Mouse (Mus musculus) hindbrain, embryonic 12.5 days (tissue): ENCODE results near the gene Slu7. TPM values are rescaled to one million over a fixed set of nuclear protein-coding genes. Genes with fewer than 3 reads are reported as not detected.

ENCODE experiments used
- ATAC-seq: fragments of 200-750 bp; cut with Nextera tagmentation; 2 replicates; pipeline ENCODE4 v1.8.0; 2017; ENCODE audit warnings: moderate TSS enrichment; ENCODE audit not compliant: low FRiP score
- H3K27ac ChIP-seq: fragments of 300-500 bp; sonication (generic); 2 replicates; pipeline ENCODE4 v1.5.1; 2016; ENCODE audit warnings: mild to moderate bottlenecking
- H3K27me3 ChIP-seq: fragments of 300-500 bp; sonication (generic); 2 replicates; pipeline ENCODE4 v1.6.1; 2016; ENCODE audit warnings: mild to moderate bottlenecking
- H3K36me3 ChIP-seq: fragments of 300-500 bp; sonication (generic); 2 replicates; pipeline ENCODE4 v1.6.1; 2016; ENCODE audit warnings: mild to moderate bottlenecking
- H3K4me1 ChIP-seq: fragments of 300-500 bp; sonication (generic); 2 replicates; pipeline ENCODE4 v1.6.1; 2016
- H3K4me2 ChIP-seq: fragments of 300-500 bp; sonication (generic); replicated peaks from 2 replicates; pipeline ENCODE4 v1.6.1; 2016; ENCODE audit warnings: mild to moderate bottlenecking
- H3K4me3 ChIP-seq: fragments of 300-500 bp; sonication (generic); 2 replicates; pipeline ENCODE4 v1.5.1; 2016; ENCODE audit warnings: mild to moderate bottlenecking
- H3K9ac ChIP-seq: fragments of 300-500 bp; sonication (generic); 2 replicates; pipeline ENCODE4 v1.6.1; 2016; ENCODE audit warnings: mild to moderate bottlenecking, moderate library complexity
- H3K9me3 ChIP-seq: fragments of 300-500 bp; sonication (generic); replicated peaks from 2 replicates; pipeline ENCODE4 v1.6.1; 2016; ENCODE audit warnings: mild to moderate bottlenecking
- WGBS: fragments of 180-500 bp; shearing (Covaris S2); methylation state at CpG from one replicate; pipeline ENCODE4 v1.1.7; 2016; 5-methylcytosine and 5-hydroxymethylcytosine counted together
- polyA plus RNA-seq: library from polyadenylated mRNA; unstranded; fragments of >200 nt; fragmentation: Nextera tagmentation; extraction: Ambion mirVana; gene quantifications from 2 replicates; pipeline ENCODE4 v1.2.1, GENCODE M21; 2016

Slu7 gene
- polyA plus RNA-seq = 74.0 and 75.0 TPM in 2 replicates

DNA sequence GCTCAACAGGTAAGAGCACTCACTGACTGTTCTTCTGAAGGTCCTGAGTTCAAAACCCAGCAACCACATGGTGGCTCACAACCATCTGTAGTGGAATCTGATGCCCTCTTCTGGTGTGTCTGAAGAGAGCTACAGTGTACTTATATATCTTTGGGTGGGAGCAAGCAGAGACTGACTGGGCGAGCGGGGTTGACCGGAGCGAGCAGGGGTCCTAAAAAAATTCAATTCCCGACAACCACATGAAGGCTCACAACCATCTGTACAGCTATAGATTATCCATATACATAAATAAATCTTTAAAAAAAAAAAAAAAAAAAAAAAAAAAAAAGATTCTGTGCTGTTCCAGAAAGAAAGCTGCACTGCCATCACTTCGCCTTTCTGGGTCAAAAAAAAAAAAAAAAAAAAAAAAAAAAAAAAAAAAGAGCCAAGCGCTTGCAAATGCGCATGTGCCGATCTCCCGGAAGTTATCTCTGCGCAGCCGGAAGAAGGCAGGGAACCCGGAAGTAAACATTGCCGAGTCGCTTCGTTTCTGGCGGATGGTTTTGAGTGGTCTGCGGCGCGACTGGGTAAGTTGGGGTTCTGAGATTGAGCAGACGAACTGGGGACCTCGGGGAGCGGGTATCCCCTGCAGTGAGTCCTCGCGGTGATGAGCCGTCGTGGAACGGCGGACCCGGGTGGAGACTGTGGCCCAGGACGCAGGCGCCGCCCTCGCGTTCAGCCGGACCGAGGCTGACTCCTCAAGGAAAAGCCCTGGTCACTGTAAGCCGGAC, at the start of gene Slu7:
Gene Slu7 (plus strand): TSS at position 491 of the 770 bp plus-strand sequence.
- Histone ChIP-seq H3K27ac (no peak within 1 kb of the TSS), H3K4me2 (peak within 1 kb of the TSS; percentile 86), H3K9me3 (no peaks in the 10 kb centered on the region), H3K4me1 (peaks cover 9% of the 10 kb centered on the region), H3K9ac (peak within 1 kb of the TSS; percentile 68), H3K36me3 (peaks cover 12% of the 10 kb centered on the region), H3K27me3 (no peaks in the 10 kb centered on the region), H3K4me3 (peak within 1 kb of the TSS; percentile 72)
- peak; percentile 91 for ATAC-seq
- 9% methylated on average over 37 of the region's 38 CpGs for WGBS

DNA sequence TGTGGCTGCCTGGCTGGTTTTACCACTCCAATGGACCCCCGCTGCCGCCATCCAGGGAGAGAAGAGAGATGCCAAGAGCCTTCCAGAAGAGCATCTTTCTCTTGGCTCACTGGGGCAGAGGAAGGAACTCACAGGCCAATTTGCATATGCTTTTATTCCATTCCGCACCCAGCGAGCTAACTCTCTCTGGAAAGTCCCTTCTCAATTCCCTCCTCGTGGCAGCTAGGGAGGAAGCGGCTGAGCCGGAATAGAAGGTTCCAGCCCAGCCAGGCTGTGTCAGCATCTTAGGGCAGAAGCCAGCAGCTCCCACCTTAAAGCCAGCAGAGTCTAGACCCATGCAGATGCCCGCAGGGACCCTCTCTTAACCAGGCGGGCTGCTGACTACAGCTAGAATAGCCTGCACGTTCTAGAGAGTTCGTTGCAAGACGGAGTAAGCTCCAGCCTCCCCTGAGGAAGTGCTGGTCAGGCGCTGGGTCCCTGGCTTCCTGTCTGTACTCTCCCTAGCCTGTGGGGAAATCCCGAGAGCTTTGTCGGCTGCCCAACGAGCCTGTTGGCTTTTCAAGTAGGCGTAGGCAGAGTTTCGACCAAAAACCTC, 48.4 kb upstream of the Slu7 start:
- H3K4me2 ChIP-seq = peak overlapping the region; percentile 63
- H3K9me3 ChIP-seq = no peaks in the 10 kb centered on the region
- peaks cover 15% of the 10 kb centered on the region for H3K4me1 ChIP-seq
- peak overlapping the region; percentile 27 for H3K4me3 ChIP-seq
- no peaks in the 10 kb centered on the region for H3K36me3 ChIP-seq
- H3K27ac ChIP-seq = no peak overlapping the region
- peak overlapping the region; percentile 20 for H3K9ac ChIP-seq
- WGBS = 2% methylated on average over 18 of the region's 18 CpGs
- peak; percentile 83 for ATAC-seq
- H3K27me3 ChIP-seq = no peaks in the 10 kb centered on the region

DNA sequence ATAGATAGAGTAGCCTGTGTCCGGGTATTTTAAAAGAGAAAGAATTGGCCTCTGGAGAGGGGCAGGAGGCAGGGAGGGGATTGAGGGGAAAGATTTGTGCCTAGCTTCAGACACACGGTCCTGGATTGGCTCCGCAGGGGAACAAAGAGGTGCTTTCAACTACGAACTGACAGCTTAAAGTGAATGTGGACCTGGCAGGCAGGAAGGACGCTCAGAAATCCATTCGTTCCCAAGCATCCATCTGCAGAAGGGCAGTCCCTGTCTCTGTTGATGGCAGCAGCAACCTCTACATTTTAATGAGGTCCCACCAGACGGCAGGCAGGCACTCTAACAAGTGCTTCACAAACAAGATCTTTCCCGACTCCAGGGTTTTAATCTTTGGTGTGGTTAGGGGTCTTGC, 47.8 kb upstream of the Slu7 start:
- WGBS = 3% methylated on average over 8 of the region's 8 CpGs
- Histone ChIP-seq H3K27ac (no peak overlapping the region), H3K4me1 (peaks cover 15% of the 10 kb centered on the region), H3K4me3 (peak overlapping the region; percentile 27), H3K9ac (peak overlapping the region; percentile 20; the same call in 1 of the 2 replicates), H3K27me3 (no peaks in the 10 kb centered on the region), H3K9me3 (no peaks in the 10 kb centered on the region), H3K36me3 (no peaks in the 10 kb centered on the region), H3K4me2 (peak overlapping the region; percentile 63)
- peak; percentile 53 for ATAC-seq

DNA sequence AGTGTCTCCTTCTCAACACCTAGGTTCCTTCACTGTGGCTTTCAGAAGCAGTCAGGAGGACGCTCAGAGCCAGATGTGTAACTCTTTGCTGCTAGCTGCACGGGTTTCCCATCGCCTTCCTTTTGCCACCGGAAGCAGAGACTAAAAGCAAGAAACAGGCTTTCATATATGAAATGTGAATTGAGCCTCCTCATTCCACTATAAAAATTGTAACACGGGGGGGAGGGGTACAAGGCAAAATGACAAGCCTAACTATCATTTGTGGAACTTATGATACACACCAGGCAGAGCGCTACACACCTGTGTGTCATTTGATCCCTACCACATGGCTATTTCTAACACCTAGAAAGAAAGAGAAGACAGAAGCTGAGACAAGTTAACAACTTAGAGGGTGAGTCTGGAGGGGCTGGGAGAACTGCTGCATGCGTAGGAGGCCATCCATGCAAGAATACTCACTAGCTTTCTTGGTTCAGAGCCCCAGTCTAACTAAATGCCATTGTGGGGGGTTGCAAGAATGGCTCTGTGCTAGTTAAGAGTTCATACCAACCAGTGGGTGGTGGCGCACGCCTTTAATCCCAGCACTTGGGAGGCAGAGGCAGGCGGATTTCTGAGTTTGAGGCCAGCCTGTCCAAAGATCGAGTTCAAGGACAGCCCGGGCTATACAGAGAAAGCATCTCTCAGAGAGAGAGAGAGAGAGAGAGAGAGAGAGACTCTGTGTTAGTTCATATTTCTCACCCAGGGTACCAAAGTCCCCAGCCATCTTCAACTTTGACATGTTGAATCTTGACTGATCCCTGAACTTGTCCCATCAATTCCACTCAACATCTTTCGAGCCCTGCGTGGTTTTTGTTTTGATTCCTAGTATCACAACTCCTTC, 46.3 kb upstream of the Slu7 start:
- no peak overlapping the region for H3K27ac ChIP-seq
- no peak overlapping the region for H3K4me2 ChIP-seq
- no peaks in the 10 kb centered on the region for H3K27me3 ChIP-seq
- H3K36me3 ChIP-seq = no peaks in the 10 kb centered on the region
- H3K4me1 ChIP-seq = peaks cover 15% of the 10 kb centered on the region
- H3K4me3 ChIP-seq = no peak overlapping the region
- ATAC-seq = no peak
- H3K9me3 ChIP-seq = no peaks in the 10 kb centered on the region
- H3K9ac ChIP-seq = no peak overlapping the region
- 94% methylated on average over 14 of the region's 14 CpGs for WGBS

DNA sequence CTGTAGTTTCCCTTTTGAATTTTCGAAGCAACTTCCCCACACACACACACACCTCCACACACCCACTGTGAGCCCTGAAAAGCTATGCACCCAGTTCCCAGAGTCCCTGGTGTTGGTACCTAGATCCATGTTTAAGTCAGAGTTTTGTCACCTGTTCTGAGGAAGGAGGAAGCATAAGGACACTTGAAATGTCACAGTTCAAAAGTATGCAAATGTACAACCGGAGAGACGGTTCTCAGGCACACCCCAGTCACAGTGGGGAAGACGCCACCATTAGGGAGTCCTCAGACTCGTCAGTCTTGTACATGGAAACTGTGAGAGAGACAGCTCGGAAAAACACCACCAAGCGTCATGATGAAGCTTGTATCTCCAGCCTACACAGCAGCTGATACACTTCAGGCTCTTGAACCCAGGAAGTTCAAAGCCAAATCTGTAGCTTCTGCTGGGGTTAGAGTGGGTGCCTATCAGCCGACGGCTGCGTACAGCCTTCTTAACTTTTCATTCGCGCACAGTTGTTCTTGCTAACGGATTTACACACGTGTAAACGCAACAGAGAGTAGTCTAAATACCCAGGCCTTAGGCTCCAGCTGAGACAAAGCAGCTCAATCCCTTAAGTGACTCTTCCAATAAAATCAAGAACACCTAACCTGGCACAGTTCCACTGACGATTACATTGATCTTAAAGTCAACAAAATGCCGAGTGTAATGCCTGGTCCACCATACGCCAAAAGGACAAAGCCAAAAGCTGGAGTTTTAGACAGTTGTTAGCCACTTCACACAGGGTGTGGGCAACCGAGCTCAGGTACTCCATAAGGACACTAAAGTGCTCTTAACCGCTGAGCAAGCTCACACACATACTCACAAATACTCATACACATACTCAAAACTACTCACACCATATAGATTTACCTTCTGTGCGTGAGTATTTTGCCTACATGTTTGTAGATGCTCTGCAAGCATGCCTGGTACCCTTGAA, 45.1 kb upstream of the Slu7 start:
- Histone ChIP-seq H3K9ac (no peak overlapping the region), H3K4me1 (peaks cover 15% of the 10 kb centered on the region), H3K4me2 (no peak overlapping the region), H3K9me3 (no peaks in the 10 kb centered on the region), H3K4me3 (no peak overlapping the region), H3K27ac (no peak overlapping the region), H3K36me3 (no peaks in the 10 kb centered on the region), H3K27me3 (no peaks in the 10 kb centered on the region)
- no peak for ATAC-seq
- 83% methylated on average over 21 of the region's 21 CpGs for WGBS

DNA sequence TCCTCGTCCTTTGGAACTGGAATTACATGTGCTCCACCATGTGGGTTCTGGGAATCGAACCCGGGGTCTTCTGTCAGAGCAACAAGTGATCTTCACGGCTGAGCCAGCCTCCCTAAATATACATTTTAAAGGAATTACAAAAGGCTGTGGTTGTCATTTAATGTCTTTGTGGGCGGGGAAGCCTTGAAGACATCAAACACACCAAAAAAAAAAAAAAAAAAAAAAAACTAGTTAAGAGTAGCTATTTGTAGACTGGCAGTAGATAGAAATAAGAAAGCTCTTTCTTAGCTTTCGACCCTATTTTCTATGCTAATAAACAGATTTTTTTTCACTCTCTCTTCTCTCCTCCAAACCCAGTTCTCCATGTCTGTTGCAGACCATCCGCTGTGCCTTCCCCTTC, 44.4 kb upstream of the Slu7 start:
- H3K4me3 ChIP-seq = no peak overlapping the region
- H3K27me3 ChIP-seq = no peaks in the 10 kb centered on the region
- H3K9me3 ChIP-seq = no peaks in the 10 kb centered on the region
- H3K27ac ChIP-seq = no peak overlapping the region
- no peak overlapping the region for H3K4me2 ChIP-seq
- H3K4me1 ChIP-seq = peaks cover 15% of the 10 kb centered on the region
- WGBS = 86% methylated on average over 7 of the region's 7 CpGs
- H3K36me3 ChIP-seq = no peaks in the 10 kb centered on the region
- no peak for ATAC-seq
- H3K9ac ChIP-seq = no peak overlapping the region

DNA sequence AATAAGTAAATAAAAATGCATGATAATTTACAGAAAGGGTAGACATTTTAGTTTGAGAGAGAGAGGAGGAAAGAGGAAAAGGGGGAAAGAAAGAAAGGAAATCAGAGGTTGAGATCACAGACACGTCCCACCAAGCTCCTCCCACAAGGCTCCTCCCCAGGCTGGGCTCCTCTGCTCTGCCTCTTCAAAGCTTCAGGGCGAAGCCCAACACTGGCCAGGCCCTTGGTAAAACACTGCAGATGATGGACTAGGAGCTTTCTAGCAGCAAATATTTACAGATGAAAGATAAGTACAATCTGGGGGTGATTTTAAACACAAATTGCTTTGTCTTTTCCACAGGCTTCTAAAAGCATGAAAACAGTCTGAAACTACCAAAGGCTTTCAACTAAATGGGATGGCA, 40.8 kb upstream of the Slu7 start:
- H3K27ac ChIP-seq = no peak overlapping the region
- no peaks in the 10 kb centered on the region for H3K4me1 ChIP-seq
- no peak overlapping the region for H3K4me3 ChIP-seq
- 53% methylated on average over 2 of the region's 2 CpGs for WGBS
- H3K4me2 ChIP-seq = no peak overlapping the region
- ATAC-seq = no peak
- no peaks in the 10 kb centered on the region for H3K36me3 ChIP-seq
- H3K9me3 ChIP-seq = no peaks in the 10 kb centered on the region
- no peaks in the 10 kb centered on the region for H3K27me3 ChIP-seq
- H3K9ac ChIP-seq = no peak overlapping the region

DNA sequence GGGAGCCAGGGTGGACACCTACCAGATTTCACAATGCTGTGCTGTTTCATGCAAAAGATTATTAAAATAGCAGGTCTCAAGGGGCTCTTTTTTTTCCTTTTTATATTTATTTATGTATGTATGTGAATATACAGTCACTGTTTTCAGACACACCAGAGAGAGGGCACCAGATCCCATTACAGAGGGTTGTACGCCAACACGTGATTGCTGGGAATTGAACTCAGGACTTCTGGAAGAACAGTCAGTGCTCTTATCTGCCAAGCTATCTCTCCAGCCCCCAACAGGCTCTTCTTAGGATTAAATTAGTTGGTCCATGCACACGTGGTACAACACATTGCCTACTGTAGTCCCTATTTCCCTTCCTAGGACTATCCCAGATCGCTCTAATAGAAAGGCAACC, 40.2 kb upstream of the Slu7 start:
- Histone ChIP-seq H3K9me3 (no peaks in the 10 kb centered on the region), H3K4me1 (no peaks in the 10 kb centered on the region), H3K27ac (no peak overlapping the region), H3K4me2 (no peak overlapping the region), H3K36me3 (no peaks in the 10 kb centered on the region), H3K4me3 (no peak overlapping the region), H3K27me3 (no peaks in the 10 kb centered on the region), H3K9ac (no peak overlapping the region)
- WGBS = 89% methylated on average over 4 of the region's 4 CpGs
- no peak for ATAC-seq

DNA sequence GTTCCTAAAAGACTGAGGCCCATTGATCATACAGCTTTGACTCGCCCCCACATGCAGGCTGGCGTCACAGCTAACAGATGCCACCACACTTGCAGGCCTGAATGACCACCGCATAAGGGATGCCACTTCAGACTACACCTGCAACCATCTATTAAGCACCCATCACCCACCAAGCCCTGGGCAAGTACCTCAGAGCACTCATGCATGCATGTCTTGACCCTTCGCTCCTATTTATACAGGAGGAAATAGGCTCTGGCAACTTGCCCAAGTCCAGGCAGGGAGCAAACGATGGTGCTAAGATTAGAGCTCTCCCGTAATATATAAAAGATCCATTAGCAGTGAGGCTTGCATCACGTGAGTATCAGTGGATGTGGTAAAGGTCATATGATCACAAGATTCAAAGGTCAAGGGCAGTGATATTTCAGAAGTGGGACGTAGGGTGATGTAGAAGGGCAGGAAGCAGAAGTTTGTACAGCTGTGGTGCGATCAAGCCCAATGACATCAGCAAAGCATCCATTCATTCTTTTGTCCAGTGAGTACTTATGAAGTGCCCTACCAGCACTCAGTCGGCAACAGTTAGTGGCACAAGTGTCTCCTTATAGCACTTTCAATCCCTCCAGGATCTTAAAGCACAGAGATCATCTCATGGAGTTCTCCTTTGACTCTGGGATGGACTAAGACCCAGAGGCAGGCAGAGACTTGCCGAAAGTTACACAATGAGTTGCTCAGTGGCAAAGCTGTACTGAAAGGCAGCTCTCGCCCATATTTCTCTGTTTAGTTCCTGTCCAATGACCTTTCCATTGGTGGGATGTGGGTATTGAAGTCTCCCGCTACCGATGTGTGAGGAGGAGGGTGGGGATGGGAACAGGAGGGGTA, 38.2 kb upstream of the Slu7 start:
- Histone ChIP-seq H3K4me2 (no peak overlapping the region), H3K9ac (no peak overlapping the region), H3K27ac (no peak overlapping the region), H3K36me3 (no peaks in the 10 kb centered on the region), H3K9me3 (no peaks in the 10 kb centered on the region), H3K4me3 (no peak overlapping the region), H3K4me1 (no peaks in the 10 kb centered on the region), H3K27me3 (no peaks in the 10 kb centered on the region)
- ATAC-seq = no peak; the same call in 1 of the 2 replicates
- 86% methylated on average over 14 of the region's 14 CpGs for WGBS

DNA sequence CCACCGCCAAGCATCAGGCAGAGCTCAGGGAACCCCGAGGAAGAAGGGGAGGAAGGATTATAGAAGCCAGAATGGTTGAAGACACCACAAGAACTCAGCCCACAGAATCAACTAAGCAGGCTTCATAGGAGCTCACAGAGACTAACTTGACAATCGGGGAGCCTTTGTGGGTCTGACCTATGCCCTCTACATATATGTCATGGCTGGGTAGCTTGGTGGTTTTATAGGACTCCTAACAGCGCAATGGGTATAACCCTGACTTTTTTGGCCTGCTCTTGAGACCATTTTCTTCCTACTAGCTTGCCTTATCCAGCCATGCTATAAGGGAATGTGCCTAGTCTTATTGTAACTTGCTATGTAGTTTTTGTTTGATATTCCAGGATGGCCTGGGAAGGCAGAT, 37.3 kb upstream of the Slu7 start:
- WGBS = 92% methylated on average over 4 of the region's 4 CpGs
- no peak overlapping the region for H3K9ac ChIP-seq
- H3K36me3 ChIP-seq = no peaks in the 10 kb centered on the region
- no peaks in the 10 kb centered on the region for H3K9me3 ChIP-seq
- H3K27ac ChIP-seq = no peak overlapping the region
- H3K4me1 ChIP-seq = no peaks in the 10 kb centered on the region
- no peak overlapping the region for H3K4me2 ChIP-seq
- ATAC-seq = no peak
- no peak overlapping the region for H3K4me3 ChIP-seq
- H3K27me3 ChIP-seq = no peaks in the 10 kb centered on the region

DNA sequence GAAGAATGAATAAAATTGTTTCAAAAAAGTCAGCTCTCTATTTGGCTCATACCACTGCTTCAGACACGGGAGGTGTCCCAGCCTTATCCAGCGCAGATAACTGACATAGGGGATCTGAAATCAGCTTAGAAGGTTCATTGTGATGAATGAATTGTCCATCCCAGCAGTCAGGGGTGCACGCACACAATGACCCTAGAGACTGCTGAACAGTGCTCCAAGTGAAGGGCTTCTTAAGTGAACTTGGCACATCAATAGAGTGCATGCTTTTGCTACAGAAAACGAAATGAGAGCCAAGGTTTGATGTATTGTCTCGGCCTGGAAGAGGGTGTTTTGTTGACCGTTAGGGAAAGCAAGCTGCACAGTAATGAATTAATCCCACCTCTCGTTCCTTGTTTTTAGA, 36.9 kb upstream of the Slu7 start:
- Histone ChIP-seq H3K36me3 (no peaks in the 10 kb centered on the region), H3K4me1 (no peaks in the 10 kb centered on the region), H3K9me3 (no peaks in the 10 kb centered on the region), H3K4me2 (no peak overlapping the region), H3K4me3 (no peak overlapping the region), H3K9ac (no peak overlapping the region), H3K27ac (no peak overlapping the region), H3K27me3 (no peaks in the 10 kb centered on the region)
- WGBS = 65% methylated on average over 7 of the region's 7 CpGs
- no peak for ATAC-seq
